Mouse (Mus musculus): Measurements from ENCODE around the gene Plin3. TPM values are rescaled to one million over a fixed set of nuclear protein-coding genes. Genes with fewer than 3 reads are reported as not detected.
A peak's percentile ranks its signal among the peaks of the same experiment; 100 is the strongest.

Gene Plin3
- polyA plus RNA-seq, 1 experiment from 2014 or later, result 18.3 TPM

DNA sequence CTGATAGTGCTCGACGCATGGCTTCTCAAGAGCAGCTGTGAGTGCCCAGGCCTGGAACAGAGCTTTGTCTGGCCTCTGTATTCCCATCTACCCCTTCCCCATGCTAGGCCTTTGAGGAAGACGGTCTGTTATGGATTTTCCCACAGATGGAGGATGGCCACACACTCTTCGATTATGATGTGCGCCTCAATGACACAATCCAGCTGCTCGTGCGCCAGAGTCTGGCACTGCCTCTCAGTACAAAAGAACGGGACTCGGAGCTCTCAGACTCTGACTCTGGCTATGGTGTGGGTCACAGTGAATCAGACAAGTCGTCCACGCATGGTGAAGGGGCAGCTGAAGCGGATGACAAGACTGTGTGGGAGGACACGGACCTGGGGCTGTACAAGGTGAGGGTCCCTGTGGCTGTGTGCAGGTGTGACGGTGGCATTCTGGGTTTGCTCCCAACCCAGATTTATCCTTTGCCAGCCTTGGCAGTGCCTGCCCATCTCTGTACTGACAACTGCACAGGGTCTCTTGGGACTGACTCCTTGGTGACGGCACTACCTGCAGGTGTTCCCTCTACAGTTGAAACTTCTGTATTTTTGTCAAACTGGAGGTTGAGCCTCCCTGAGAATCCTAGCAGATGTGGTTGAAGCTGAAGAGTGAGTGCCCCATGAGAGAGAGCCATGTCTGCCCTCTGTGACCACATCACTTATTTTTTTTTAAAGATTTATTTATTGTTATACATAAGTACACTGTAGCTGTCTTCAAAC, 16.7 kb upstream of the Plin3 start:
- peaks cover 86% of the 10 kb centered on the region for H3K36me3 ChIP-seq (ENCODE audit: poor library complexity, severe bottlenecking)
- no peaks in the 10 kb centered on the region for H3K27me3 ChIP-seq
- H3K9ac ChIP-seq, result no peak overlapping the region
- H3K27ac ChIP-seq, result no peak overlapping the region
- no peak for ATAC-seq
- peaks cover 39% of the 10 kb centered on the region for H3K4me1 ChIP-seq
- no peak overlapping the region for H3K4me2 ChIP-seq
- no peak overlapping the region for H3K4me3 ChIP-seq
- 90% methylated on average over 15 of the region's 15 CpGs for WGBS
- no peaks in the 10 kb centered on the region for H3K9me3 ChIP-seq (replicated peaks)

DNA sequence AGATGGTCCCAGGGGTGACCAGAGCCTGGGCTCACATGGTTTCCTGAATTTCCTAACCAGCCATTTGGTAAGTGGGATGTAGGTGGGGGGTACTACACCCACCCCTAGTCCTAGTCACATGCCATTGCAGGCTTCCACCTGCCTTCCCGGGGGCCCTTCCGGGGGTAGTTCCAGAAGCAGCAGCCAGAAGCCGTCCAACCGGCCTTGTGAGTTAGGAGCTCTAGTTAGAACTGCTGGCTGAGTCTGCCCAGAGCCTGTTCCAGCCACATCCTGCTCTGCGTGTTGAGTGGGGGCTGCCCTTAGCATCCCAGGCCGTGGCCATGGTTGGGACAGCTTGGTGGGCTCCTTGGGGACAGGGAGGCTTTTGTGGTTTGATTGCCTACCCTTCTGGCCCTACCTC, 15.4 kb upstream of the Plin3 start:
- H3K27me3 ChIP-seq, result no peaks in the 10 kb centered on the region
- 88% methylated on average over 6 of the region's 6 CpGs for WGBS
- H3K4me3 ChIP-seq, result no peak overlapping the region
- peaks cover 74% of the 10 kb centered on the region for H3K36me3 ChIP-seq (ENCODE audit: poor library complexity, severe bottlenecking)
- H3K9me3 ChIP-seq (replicated peaks), result no peaks in the 10 kb centered on the region
- no peak for ATAC-seq
- H3K27ac ChIP-seq, result no peak overlapping the region
- H3K4me1 ChIP-seq, result peaks cover 45% of the 10 kb centered on the region
- H3K4me2 ChIP-seq, result no peak overlapping the region
- no peak overlapping the region for H3K9ac ChIP-seq

DNA sequence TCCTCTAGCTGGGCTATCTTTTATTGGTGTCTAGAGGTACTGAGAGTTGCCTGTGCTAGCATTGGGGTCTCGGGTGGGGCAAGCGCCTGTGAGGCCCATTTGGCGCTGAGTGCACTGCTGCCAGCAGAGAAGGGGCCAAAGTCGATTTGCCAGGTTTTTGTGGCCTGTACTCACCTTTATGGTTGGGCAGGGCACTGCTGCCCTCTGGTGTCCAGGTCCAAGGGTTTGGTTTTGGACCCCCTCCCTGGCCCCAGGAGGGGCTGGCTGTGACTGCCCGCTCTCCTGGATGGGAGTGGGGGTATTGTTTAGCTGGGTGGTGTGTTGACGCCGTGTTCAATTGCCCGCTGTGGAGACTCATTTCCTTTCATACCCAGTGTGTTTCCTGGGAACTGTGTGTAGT, 13.2 kb upstream of the Plin3 start:
- peaks cover 50% of the 10 kb centered on the region for H3K4me1 ChIP-seq
- 57% methylated on average over 8 of the region's 8 CpGs for WGBS
- ATAC-seq, result no peak
- peak overlapping the region; percentile 51 for H3K9ac ChIP-seq
- H3K36me3 ChIP-seq (ENCODE audit: poor library complexity, severe bottlenecking), result peaks cover 52% of the 10 kb centered on the region
- H3K27me3 ChIP-seq, result no peaks in the 10 kb centered on the region
- peak overlapping the region; percentile 73 for H3K4me3 ChIP-seq
- H3K9me3 ChIP-seq (replicated peaks), result no peaks in the 10 kb centered on the region
- peak overlapping the region; percentile 97 for H3K4me2 ChIP-seq
- H3K27ac ChIP-seq, result peak overlapping the region; percentile 20

DNA sequence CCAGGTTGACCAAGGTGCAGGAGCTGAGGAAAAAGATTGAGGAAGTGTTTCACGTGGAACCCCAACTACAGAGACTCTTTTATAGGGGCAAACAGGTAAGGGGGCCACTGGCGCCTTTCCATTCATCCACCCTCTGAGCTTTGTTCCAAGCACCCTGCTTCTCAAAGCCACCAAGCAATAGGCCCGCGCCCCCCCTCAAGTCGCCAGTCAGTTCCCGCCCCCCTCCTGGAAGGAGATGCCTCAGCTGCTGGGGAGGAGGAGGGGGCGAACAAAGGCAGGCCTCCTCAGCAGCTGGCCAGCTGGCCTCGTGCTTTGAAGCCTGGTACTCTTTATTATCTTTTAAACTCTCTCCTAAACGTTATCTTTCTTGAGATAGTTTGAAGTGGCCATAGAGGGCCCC, 12.5 kb upstream of the Plin3 start:
- H3K36me3 ChIP-seq (ENCODE audit: poor library complexity, severe bottlenecking), result peaks cover 46% of the 10 kb centered on the region
- H3K4me3 ChIP-seq, result peak overlapping the region; percentile 73
- WGBS, result 24% methylated on average over 9 of the region's 9 CpGs
- no peak overlapping the region for H3K27ac ChIP-seq
- peak overlapping the region; percentile 79 for H3K9ac ChIP-seq
- peak overlapping the region; percentile 97 for H3K4me2 ChIP-seq
- H3K9me3 ChIP-seq (replicated peaks), result no peaks in the 10 kb centered on the region
- no peak for ATAC-seq
- peaks cover 50% of the 10 kb centered on the region for H3K4me1 ChIP-seq
- no peaks in the 10 kb centered on the region for H3K27me3 ChIP-seq

DNA sequence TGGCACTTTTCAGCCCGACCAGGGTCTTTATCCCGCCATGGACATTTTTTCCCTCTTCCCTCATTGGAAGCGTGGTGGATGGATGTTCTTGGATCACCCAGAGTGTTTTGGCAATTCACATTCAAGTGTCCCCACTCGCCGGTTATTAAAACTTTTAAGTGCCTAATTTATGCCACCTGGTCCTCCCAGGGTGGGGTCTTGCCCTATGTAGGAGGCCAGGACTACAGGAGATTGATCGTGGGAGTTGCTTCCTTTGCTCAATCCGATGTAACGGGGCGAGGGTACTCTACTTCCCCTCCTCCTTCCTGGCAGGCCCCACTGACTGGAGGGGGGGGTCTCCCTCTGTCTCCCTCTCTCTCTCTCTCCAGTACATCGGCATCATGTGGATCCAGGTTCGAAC, 12.0 kb upstream of the Plin3 start:
- WGBS, result 13% methylated on average over 11 of the region's 11 CpGs
- ATAC-seq, result no peak
- H3K9me3 ChIP-seq (replicated peaks), result no peaks in the 10 kb centered on the region
- H3K9ac ChIP-seq, result peak overlapping the region; percentile 79
- peak overlapping the region; percentile 97 for H3K4me2 ChIP-seq
- no peak overlapping the region for H3K27ac ChIP-seq
- H3K4me1 ChIP-seq, result peaks cover 50% of the 10 kb centered on the region
- H3K27me3 ChIP-seq, result no peaks in the 10 kb centered on the region
- peak overlapping the region; percentile 73 for H3K4me3 ChIP-seq
- H3K36me3 ChIP-seq (ENCODE audit: poor library complexity, severe bottlenecking), result peaks cover 41% of the 10 kb centered on the region

DNA sequence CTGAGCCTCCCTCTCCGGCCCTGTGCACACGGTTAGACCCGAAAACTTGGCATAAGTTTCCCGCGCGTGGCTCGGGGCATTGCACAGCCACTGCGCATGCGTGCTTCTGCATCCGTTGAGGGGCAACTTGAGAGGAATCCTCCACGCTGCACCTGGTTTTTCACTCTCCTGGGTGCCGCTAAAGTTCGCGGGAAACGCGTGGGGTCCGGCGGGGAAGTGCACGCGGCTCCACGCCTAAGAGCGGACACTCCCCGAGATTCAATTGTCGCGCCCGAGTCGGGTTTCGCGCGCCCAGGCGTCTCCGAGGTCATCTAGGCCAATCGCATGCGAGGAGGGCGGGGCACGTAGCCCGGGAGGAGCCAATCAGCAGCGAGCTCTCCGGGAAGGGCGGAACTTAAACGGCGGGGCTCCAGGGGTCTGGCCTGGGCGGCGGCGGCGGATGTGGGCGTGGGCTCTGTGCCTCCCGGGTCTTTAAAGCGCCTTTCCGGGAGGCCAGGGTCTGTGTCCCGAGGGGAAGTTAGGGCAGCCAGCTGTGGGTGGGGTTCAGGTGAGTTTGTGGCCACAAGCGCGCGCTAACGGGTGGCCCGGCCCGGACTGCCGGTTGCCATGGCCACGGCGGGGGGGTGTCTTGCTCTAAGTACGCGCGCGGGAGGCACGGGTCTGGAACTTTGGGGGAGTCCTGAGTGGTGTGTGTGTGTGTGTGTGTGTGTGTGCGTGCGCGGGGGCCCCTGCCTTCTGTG, 11.3 kb upstream of the Plin3 start:
- WGBS, result under 1% methylated on average over 68 of the region's 68 CpGs
- Histone ChIP-seq H3K9me3 (replicated peaks) (no peaks in the 10 kb centered on the region), H3K36me3 (ENCODE audit: poor library complexity, severe bottlenecking) (peaks cover 34% of the 10 kb centered on the region), H3K4me2 (peak overlapping the region; percentile 97), H3K4me1 (peaks cover 50% of the 10 kb centered on the region), H3K27ac (peak overlapping the region; percentile 87), H3K9ac (peak overlapping the region; percentile 79), H3K27me3 (no peaks in the 10 kb centered on the region), H3K4me3 (peak overlapping the region; percentile 73)
- ATAC-seq, result peak; percentile 96

DNA sequence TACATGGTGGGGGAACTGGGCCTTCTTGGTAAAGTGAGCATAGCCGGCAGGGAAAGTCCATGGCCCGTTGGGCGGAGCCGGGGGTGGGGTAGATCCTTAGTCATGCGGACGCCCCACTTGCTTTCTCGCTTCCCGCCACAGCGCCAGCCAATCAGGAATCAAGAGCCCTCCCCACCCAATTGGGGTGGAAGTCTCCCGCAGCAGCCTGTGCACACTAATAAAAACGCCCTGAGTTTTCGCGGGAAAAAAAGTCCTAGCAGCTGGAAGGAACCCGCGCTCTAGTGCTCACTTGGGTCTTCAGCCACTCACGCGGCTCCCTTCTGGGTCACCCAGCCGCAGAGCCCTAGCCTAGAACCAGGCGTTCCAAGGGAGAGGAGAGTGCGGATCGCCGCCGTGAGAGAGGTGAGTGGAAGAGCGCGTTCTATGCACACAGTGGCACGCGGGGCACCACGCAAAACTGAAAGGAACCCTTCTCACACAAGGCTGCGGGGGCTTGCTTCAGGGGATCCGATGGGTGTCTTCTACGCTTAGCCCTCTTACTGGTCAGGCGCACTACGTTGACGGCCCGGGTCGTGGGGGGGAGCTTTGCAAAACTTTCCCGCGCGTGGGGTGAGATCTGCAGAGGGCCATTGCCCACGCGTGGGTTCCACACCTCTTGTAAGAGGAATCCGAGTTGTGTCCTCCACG, 10.6 kb upstream of the Plin3 start, which contains the start of gene Uhrf1:
TSS of gene Uhrf1 (plus strand) at position 162 of the 687 bp plus-strand sequence.
- H3K4me2 ChIP-seq, result peak within 1 kb of the TSS; percentile 97
- H3K9ac ChIP-seq, result peak within 1 kb of the TSS; percentile 79
- H3K4me1 ChIP-seq, result peaks cover 50% of the 10 kb centered on the region
- H3K9me3 ChIP-seq (replicated peaks), result no peaks in the 10 kb centered on the region
- ATAC-seq, result peak; percentile 73
- peaks cover 27% of the 10 kb centered on the region for H3K36me3 ChIP-seq (ENCODE audit: poor library complexity, severe bottlenecking)
- under 1% methylated on average over 43 of the region's 43 CpGs for WGBS
- no peaks in the 10 kb centered on the region for H3K27me3 ChIP-seq
- peak within 1 kb of the TSS; percentile 87 for H3K27ac ChIP-seq
- H3K4me3 ChIP-seq, result peak within 1 kb of the TSS; percentile 73

DNA sequence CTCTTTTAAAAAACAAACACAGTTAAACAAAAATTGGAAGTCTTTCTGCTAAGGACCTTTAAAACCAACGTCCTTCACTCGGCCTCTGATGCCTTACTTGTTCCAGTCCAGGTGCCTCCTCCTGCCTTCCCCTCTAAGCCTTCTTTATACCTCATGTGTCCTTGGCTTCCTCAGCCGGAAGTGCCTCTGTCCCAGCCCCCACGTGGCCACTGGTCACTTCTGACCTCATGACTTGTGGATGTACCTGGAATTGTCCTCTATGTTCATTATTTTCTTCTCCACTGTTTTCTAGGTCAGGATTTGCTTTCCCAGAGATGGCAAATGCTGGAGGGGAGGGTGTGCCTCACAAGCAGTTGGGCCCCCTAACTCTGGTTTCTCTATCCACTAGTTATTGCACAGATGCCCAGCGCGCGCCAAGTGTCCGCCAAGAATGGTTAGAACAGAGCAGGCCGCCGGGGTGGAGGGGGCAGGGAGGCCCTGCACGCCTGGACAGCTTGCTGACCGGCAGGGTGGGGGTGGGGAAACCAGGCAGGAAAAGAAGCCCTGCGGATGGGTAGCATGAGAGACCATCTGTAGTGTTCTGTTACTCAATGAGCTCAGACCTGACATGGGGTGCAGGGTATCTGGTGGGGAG, 9.8 kb upstream of the Plin3 start:
- WGBS, result 25% methylated on average over 13 of the region's 13 CpGs
- H3K36me3 ChIP-seq (ENCODE audit: poor library complexity, severe bottlenecking), result peaks cover 19% of the 10 kb centered on the region
- ATAC-seq, result no peak
- H3K4me3 ChIP-seq, result no peak overlapping the region
- no peaks in the 10 kb centered on the region for H3K9me3 ChIP-seq (replicated peaks)
- H3K27me3 ChIP-seq, result no peaks in the 10 kb centered on the region
- H3K4me2 ChIP-seq, result peak overlapping the region; percentile 97
- H3K9ac ChIP-seq, result no peak overlapping the region
- H3K27ac ChIP-seq, result 0 out of 2 replicates have a peak overlapping the region, but pooled peaks have one; percentile 87
- H3K4me1 ChIP-seq, result peaks cover 42% of the 10 kb centered on the region

DNA sequence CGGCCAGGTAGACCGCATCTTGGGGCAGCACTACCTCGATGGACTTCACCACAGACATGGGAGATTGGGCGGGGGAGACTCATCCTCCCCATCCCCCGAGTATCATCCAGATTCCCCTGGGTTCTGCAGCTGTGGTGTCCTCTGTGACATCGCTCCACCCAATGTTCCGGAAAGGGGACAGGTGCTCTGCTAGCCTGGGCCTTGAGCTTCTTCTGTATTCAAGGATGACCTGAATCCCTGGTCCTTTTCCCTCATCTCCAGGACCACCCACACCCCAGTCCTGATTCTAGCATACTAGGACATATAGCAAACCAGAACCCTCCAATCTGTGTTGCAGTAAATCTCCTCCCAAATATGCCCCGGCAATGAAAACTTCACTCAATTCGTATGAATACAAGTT, 7.5 kb upstream of the Plin3 start, which contains the start of gene Arrdc5:
TSS of gene Arrdc5 (minus strand) at position 101 of the 400 bp plus-strand sequence.
- Histone ChIP-seq H3K9me3 (replicated peaks) (no peaks in the 10 kb centered on the region), H3K4me2 (no peak within 1 kb of the TSS), H3K9ac (no peak within 1 kb of the TSS), H3K27me3 (no peaks in the 10 kb centered on the region), H3K36me3 (ENCODE audit: poor library complexity, severe bottlenecking) (no peaks in the 10 kb centered on the region), H3K4me1 (peaks cover 20% of the 10 kb centered on the region), H3K4me3 (no peak within 1 kb of the TSS), H3K27ac (no peak within 1 kb of the TSS)
- no peak for ATAC-seq
- 94% methylated on average over 9 of the region's 9 CpGs for WGBS

DNA sequence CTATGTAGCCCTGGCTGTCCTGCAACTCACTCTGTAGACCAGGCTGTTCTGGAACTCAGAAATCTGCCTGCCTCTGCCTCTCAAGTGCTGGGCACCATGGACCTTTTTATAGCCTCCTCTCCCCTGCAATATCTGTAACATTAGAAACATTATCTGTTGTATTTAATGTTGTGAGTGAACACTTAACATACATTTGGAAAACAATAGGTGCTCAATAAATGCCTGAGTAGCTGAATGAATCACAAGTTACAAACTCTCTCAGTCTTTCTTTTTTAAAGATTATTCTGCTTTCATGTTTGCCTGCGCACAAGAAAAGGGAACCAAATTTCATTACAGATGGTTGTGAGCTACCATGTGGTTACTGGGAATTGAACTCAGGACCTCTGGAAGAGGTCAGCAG, 5.6 kb upstream of the Plin3 start:
- 92% methylated on average over 1 of the region's 1 CpGs for WGBS
- H3K27ac ChIP-seq, result no peak overlapping the region
- no peaks in the 10 kb centered on the region for H3K36me3 ChIP-seq (ENCODE audit: poor library complexity, severe bottlenecking)
- no peaks in the 10 kb centered on the region for H3K9me3 ChIP-seq (replicated peaks)
- H3K4me1 ChIP-seq, result peaks cover 7% of the 10 kb centered on the region
- H3K9ac ChIP-seq, result no peak overlapping the region
- H3K4me2 ChIP-seq, result no peak overlapping the region
- no peak for ATAC-seq
- H3K27me3 ChIP-seq, result no peaks in the 10 kb centered on the region
- no peak overlapping the region for H3K4me3 ChIP-seq

DNA sequence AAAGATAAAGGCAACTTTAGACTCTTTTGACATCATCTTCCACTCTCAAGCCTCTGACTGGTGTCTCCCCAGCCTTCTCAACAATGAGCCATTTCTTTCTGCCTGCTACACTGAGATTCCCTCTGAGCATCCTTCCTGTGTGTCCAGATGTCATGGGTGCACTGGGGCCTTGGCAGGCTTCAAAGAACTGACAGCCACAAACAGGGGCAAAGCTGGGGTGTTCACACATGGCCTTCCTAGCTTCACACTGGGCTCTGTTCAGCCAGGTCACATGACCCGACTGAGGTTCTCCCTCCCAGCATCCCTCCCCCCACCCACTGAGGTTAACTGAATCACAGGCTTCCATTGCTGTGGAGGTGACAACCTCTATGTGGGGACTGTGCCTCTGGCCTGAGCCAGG, 3.5 kb upstream of the Plin3 start:
- Histone ChIP-seq H3K9me3 (replicated peaks) (no peaks in the 10 kb centered on the region), H3K4me1 (0 out of 2 replicates have a peak, but pooled peaks cover 4% of the 10 kb centered on the region), H3K9ac (no peak overlapping the region), H3K27ac (no peak overlapping the region), H3K36me3 (ENCODE audit: poor library complexity, severe bottlenecking) (no peaks in the 10 kb centered on the region), H3K27me3 (no peaks in the 10 kb centered on the region), H3K4me2 (no peak overlapping the region), H3K4me3 (no peak overlapping the region)
- ATAC-seq, result no peak
- 56% methylated on average over 1 of the region's 1 CpGs for WGBS

Data from forebrain, embryonic 13.5 days (tissue).